Mouse (Mus musculus) kidney, postnatal 0 days (tissue): ENCODE data around the gene BC053393. TPM values are rescaled to one million over a fixed set of nuclear protein-coding genes. Genes with fewer than 3 reads are reported as not detected.

Source experiments
- ATAC-seq: fragments of 200-750 bp; cut with Nextera tagmentation; replicated peaks from 2 replicates; pipeline ENCODE4 v1.8.0; 2017; ENCODE audit warnings: low read depth, moderate number of reproducible peaks, moderate TSS enrichment, moderate library complexity; ENCODE audit not compliant: low FRiP score
- DNase-seq: peaks from one replicate; pipeline ENCODE4 v3.0.0-alpha.2; 2016; ENCODE audit warnings: low spot score
- H3K27ac ChIP-seq: fragments of 300-500 bp; sonication (generic); 2 replicates; pipeline ENCODE4 v1.5.1; 2014; ENCODE audit warnings: mild to moderate bottlenecking
- H3K27me3 ChIP-seq: fragments of 300-500 bp; sonication (generic); 2 replicates; pipeline ENCODE4 v1.6.1; 2014; ENCODE audit warnings: low read length, mixed read lengths; ENCODE audit not compliant: insufficient read depth
- H3K36me3 ChIP-seq: fragments of 300-500 bp; sonication (generic); 2 replicates; pipeline ENCODE4 v1.6.1; 2014; ENCODE audit warnings: low read length, mixed read lengths; ENCODE audit not compliant: insufficient read depth
- H3K4me1 ChIP-seq: fragments of 300-500 bp; sonication (generic); replicated peaks from 2 replicates; pipeline ENCODE4 v1.6.1; 2014; ENCODE audit warnings: antibody characterized with exemption, low read length, mixed read lengths; ENCODE audit not compliant: insufficient read depth
- H3K4me2 ChIP-seq: fragments of 300-500 bp; sonication (generic); 2 replicates; pipeline ENCODE4 v1.6.1; 2014; ENCODE audit warnings: mild to moderate bottlenecking, low read length, moderate library complexity, mixed read lengths
- H3K4me3 ChIP-seq: fragments of 300-500 bp; sonication (generic); replicated peaks from 2 replicates; pipeline ENCODE4 v1.5.1; 2014; ENCODE audit warnings: low read depth, low read length
- H3K9ac ChIP-seq: fragments of 300-500 bp; sonication (generic); 2 replicates; pipeline ENCODE4 v1.6.1; 2014; ENCODE audit warnings: low read depth, low read length
- H3K9me3 ChIP-seq: fragments of 300-500 bp; sonication (generic); replicated peaks from 2 replicates; pipeline ENCODE4 v1.6.1; 2016; ENCODE audit warnings: low read length, inconsistent platforms, mixed read lengths
- CTCF ChIP-seq: IDR thresholded peaks from 2 replicates; pipeline ENCODE4 v1.5.1; 2016; ENCODE audit warnings: antibody characterized with exemption, low read depth, mild to moderate bottlenecking, moderate library complexity
- WGBS: fragments of 180-500 bp; shearing (Covaris S2); extraction: QIAGEN DNeasy Blood & Tissue Kit; methylation state at CpG from one replicate; pipeline ENCODE4 v1.1.7; 2014; 5-methylcytosine and 5-hydroxymethylcytosine counted together
- polyA plus RNA-seq: library from polyadenylated mRNA; unstranded; fragments of >200 nt; fragmentation: Nextera tagmentation; extraction: Ambion mirVana; gene quantifications from 2 replicates; pipeline ENCODE4 v1.2.1, GENCODE M21; 2015

The BC053393 gene
- not detected in 2 replicates for polyA plus RNA-seq

- Histone ChIP-seq H3K36me3 (no peaks in the 10 kb centered on the region), H3K27ac (no peak within 1 kb of the TSS), H3K4me2 (no peak within 1 kb of the TSS), H3K4me1 (no peaks in the 10 kb centered on the region), H3K9ac (no peak within 1 kb of the TSS), H3K4me3 (no peak within 1 kb of the TSS), H3K27me3 (no peaks in the 10 kb centered on the region), H3K9me3 (no peaks in the 10 kb centered on the region)
- TF ChIP-seq CTCF: no peak
- no peak for ATAC-seq
- 90% methylated on average over 1 of the region's 1 CpGs for WGBS
- DNase-seq: no peak
These were observed at the start of gene BC053393 for GRCm38 (mm10) chr11:46571327-46571726. Gene BC053393, plus strand, starts transcription at chr11:46571536.

GRCm38 (mm10) chr11:46522719-46523118 lies 48.6 kb upstream of the BC053393 start:
- DNase-seq: peak; percentile 9

GRCm38 (mm10) chr11:46523912-46524311 lies 47.4 kb upstream of the BC053393 start, which contains the start of gene Gm12169:
Gene Gm12169, plus strand, starts transcription at chr11:46524212.
- ATAC-seq (no peak), DNase-seq (no peak)
- no peak within 1 kb of the TSS for H3K4me3 ChIP-seq
- no peak within 1 kb of the TSS for H3K9ac ChIP-seq
- no peak for TF ChIP-seq CTCF
- no peaks in the 10 kb centered on the region for H3K4me1 ChIP-seq
- H3K36me3 ChIP-seq: no peaks in the 10 kb centered on the region
- no peaks in the 10 kb centered on the region for H3K9me3 ChIP-seq
- no peak within 1 kb of the TSS for H3K4me2 ChIP-seq
- 87% methylated on average over 2 of the region's 2 CpGs for WGBS
- no peak within 1 kb of the TSS for H3K27ac ChIP-seq
- H3K27me3 ChIP-seq: no peaks in the 10 kb centered on the region

More at GRCm38 (mm10) chr11:46522719-46523118, 48.6 kb upstream of the BC053393 start:
- Histone ChIP-seq H3K9ac (no peak overlapping the region), H3K4me3 (no peak overlapping the region), H3K9me3 (no peaks in the 10 kb centered on the region), H3K4me2 (no peak overlapping the region), H3K4me1 (no peaks in the 10 kb centered on the region), H3K27me3 (no peaks in the 10 kb centered on the region), H3K27ac (no peak overlapping the region), H3K36me3 (no peaks in the 10 kb centered on the region)
- peak; percentile 57 for TF ChIP-seq CTCF
- no peak for ATAC-seq
- 87% methylated on average over 3 of the region's 3 CpGs for WGBS

- DNase-seq: no peak
- WGBS: 65% methylated on average over 4 of the region's 4 CpGs
These were observed 41.2 kb upstream of the BC053393 start for GRCm38 (mm10) chr11:46530149-46530548.

GRCm38 (mm10) chr11:46536978-46537377 lies 34.4 kb upstream of the BC053393 start:
- no peak overlapping the region for H3K4me3 ChIP-seq
- no peak overlapping the region for H3K27ac ChIP-seq
- no peak for TF ChIP-seq CTCF
- ATAC-seq: no peak
- no peak overlapping the region for H3K9ac ChIP-seq
- H3K9me3 ChIP-seq: no peaks in the 10 kb centered on the region
- H3K4me1 ChIP-seq: no peaks in the 10 kb centered on the region
- H3K36me3 ChIP-seq: no peaks in the 10 kb centered on the region
- no peak overlapping the region for H3K4me2 ChIP-seq
- H3K27me3 ChIP-seq: no peaks in the 10 kb centered on the region
- DNase-seq: no peak
- WGBS: 71% methylated on average over 4 of the region's 4 CpGs

More at GRCm38 (mm10) chr11:46530149-46530548, 41.2 kb upstream of the BC053393 start:
- ATAC-seq: no peak
- Histone ChIP-seq H3K36me3 (no peaks in the 10 kb centered on the region), H3K27ac (no peak overlapping the region), H3K27me3 (no peaks in the 10 kb centered on the region), H3K4me1 (no peaks in the 10 kb centered on the region), H3K4me2 (no peak overlapping the region), H3K4me3 (no peak overlapping the region), H3K9ac (no peak overlapping the region), H3K9me3 (no peaks in the 10 kb centered on the region)
- no peak for TF ChIP-seq CTCF

GRCm38 (mm10) chr11:46543530-46543929 lies 27.8 kb upstream of the BC053393 start:
- Histone ChIP-seq H3K4me1 (no peaks in the 10 kb centered on the region), H3K4me3 (no peak overlapping the region), H3K4me2 (no peak overlapping the region), H3K9me3 (no peaks in the 10 kb centered on the region), H3K27me3 (no peaks in the 10 kb centered on the region), H3K27ac (no peak overlapping the region), H3K36me3 (no peaks in the 10 kb centered on the region), H3K9ac (no peak overlapping the region)
- ATAC-seq (no peak), DNase-seq (no peak)
- 80% methylated on average over 2 of the region's 2 CpGs for WGBS
- TF ChIP-seq CTCF: no peak

- no peaks in the 10 kb centered on the region for H3K4me1 ChIP-seq
- H3K4me3 ChIP-seq: no peak overlapping the region
- H3K9ac ChIP-seq: no peak overlapping the region
- 88% methylated on average over 4 of the region's 4 CpGs for WGBS
- H3K9me3 ChIP-seq: no peaks in the 10 kb centered on the region
- DNase-seq (no peak), ATAC-seq (no peak)
- TF ChIP-seq CTCF: no peak
- no peaks in the 10 kb centered on the region for H3K36me3 ChIP-seq
- H3K4me2 ChIP-seq: no peak overlapping the region
- no peak overlapping the region for H3K27ac ChIP-seq
- no peaks in the 10 kb centered on the region for H3K27me3 ChIP-seq
These were observed 21.6 kb upstream of the BC053393 start for GRCm38 (mm10) chr11:46549721-46550120.
